Mouse (Mus musculus) lung, postnatal 10 days (tissue): Measurements from ENCODE around the gene Gm47969.

ENCODE experiments used
- DNase-seq: peaks from one replicate; pipeline ENCODE4 v3.0.0; 2021

Gene Gm47969

GRCm38 (mm10) chr1:83076190-83076917, 31.6 kb downstream of the Gm47969 start:
- peak; percentile 48 for DNase-seq

- DNase-seq = no peak
These were observed 32.3 kb downstream of the Gm47969 start for GRCm38 (mm10) chr1:83077016-83077415.

GRCm38 (mm10) chr1:83084790-83085189, 40.1 kb downstream of the Gm47969 start:
- no peak for DNase-seq

GRCm38 (mm10) chr1:83091268-83091667, 46.5 kb downstream of the Gm47969 start:
- DNase-seq = no peak
